ENCODE assay signal across 16 mouse cellular contexts in the genomic region with DNA sequence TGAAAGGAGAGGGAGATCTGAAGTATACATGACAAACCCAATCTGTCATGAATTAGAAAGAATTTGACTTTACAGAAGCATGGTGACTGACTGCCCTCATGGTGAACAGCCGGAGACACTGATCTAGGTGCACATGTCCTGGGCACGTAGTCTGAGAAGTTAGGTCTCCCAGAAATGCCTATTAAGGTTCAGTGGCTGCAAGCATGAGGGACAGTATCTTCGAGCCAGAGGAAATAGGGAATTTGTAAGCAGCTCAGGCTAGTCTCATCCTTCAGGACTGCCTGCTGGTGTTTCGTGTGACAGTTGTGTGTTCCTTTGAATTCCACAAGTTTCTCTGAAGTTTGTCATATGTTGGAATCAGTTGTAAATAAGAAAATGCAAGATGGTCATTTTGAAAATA.
A peak's percentile ranks its signal among the peaks of the same experiment; 100 is the strongest.
DNase-seq lines count a peak whose midpoint lies in the region; ATAC-seq and TF ChIP-seq lines count a peak whose summit lies in the region.
"Had no signal": no experiment of that assay in that cellular context is flagged by ENCODE, and none has a peak within 500 bp of the region (broad histone marks: within the 10 kb centered on the region; RNA-seq: fewer than 3 reads in every experiment).

No protein-coding gene starts in this region.

- no peaks in the 10 kb centered on the region for H3K79me2 ChIP-seq in liver, adult 2 months (ENCODE audit: control insufficient read depth, insufficient read depth, low read length)

- WGBS in heart, embryonic 16.5 days: 52% methylated on average over 4 of the region's 4 CpGs
- 70% methylated on average over 4 of the region's 4 CpGs for WGBS in liver, adult 2 months
- WGBS in liver, embryonic 12.5 days (ENCODE audit: insufficient replicate concordance): 55% methylated on average over 4 of the region's 4 CpGs
- 49% methylated on average over 4 of the region's 4 CpGs for WGBS in intestine, embryonic 16.5 days

- H3K9ac ChIP-seq in heart, embryonic 16.5 days (ENCODE audit: low read length): peak overlapping the region; percentile 33; the same call in 1 of the 2 replicates
- no peak overlapping the region for H3K9ac ChIP-seq in liver, adult 2 months (ENCODE audit: low read depth, low read length)
- no peak overlapping the region for H3K9ac ChIP-seq in liver, embryonic 12.5 days
- no peak overlapping the region for H3K9ac ChIP-seq in intestine, embryonic 16.5 days (ENCODE audit: low read depth, low read length)
- H3K9ac ChIP-seq: forebrain, embryonic 15.5 days; hindbrain, embryonic 12.5 days had no signal

- H3K36me3 ChIP-seq in heart, embryonic 16.5 days (ENCODE audit: control insufficient read depth, insufficient read depth): no peaks in the 10 kb centered on the region
- H3K36me3 ChIP-seq in liver, adult 2 months (ENCODE audit: control insufficient read depth, insufficient read depth, low read length): no peaks in the 10 kb centered on the region
- no peaks in the 10 kb centered on the region for H3K36me3 ChIP-seq in liver, embryonic 12.5 days
- no peaks in the 10 kb centered on the region for H3K36me3 ChIP-seq in intestine, embryonic 16.5 days (ENCODE audit: control insufficient read depth, insufficient read depth, low read length)
- H3K36me3 ChIP-seq: forebrain, embryonic 15.5 days; hindbrain, embryonic 12.5 days had no signal

- peak overlapping the region; percentile 71 for H3K27ac ChIP-seq in heart, embryonic 16.5 days (ENCODE audit: low read length)
- peak overlapping the region; percentile 34; the same call in 1 of the 2 replicates for H3K27ac ChIP-seq in liver, adult 2 months (replicated peaks; ENCODE audit: insufficient read depth, low read depth, low read length)
- no peak overlapping the region for H3K27ac ChIP-seq in liver, embryonic 12.5 days
- peak overlapping the region; percentile 80 for H3K27ac ChIP-seq in embryonic fibroblast, embryonic 13.5 days (ENCODE audit: insufficient read depth, low read length)
- peak overlapping the region; percentile 62 for H3K27ac ChIP-seq in intestine, embryonic 16.5 days (ENCODE audit: low read length)
- H3K27ac ChIP-seq: forebrain, embryonic 15.5 days; hindbrain, embryonic 12.5 days had no signal

- no peak overlapping the region for H3K4me2 ChIP-seq in heart, embryonic 16.5 days (ENCODE audit: low read depth, low read length)
- no peak overlapping the region for H3K4me2 ChIP-seq in liver, embryonic 12.5 days
- no peak overlapping the region for H3K4me2 ChIP-seq in intestine, embryonic 16.5 days (ENCODE audit: low read depth, low read length)
- H3K4me2 ChIP-seq: forebrain, embryonic 15.5 days; hindbrain, embryonic 12.5 days had no signal

- no peak for TF ChIP-seq POLR2A in liver, adult 2 months (IDR thresholded peaks at IDR 0.05; ENCODE audit: extremely low read depth, insufficient read depth, low read length)
- TF ChIP-seq POLR2A in embryonic fibroblast, embryonic 13.5 days (IDR thresholded peaks at IDR 0.05; ENCODE audit: low read depth, low read length): no peak

- H3K27me3 ChIP-seq in heart, embryonic 16.5 days (ENCODE audit: control insufficient read depth, insufficient read depth, low read length): no peaks in the 10 kb centered on the region
- no peaks in the 10 kb centered on the region for H3K27me3 ChIP-seq in liver, adult 2 months (ENCODE audit: control insufficient read depth, insufficient read depth, low read length)
- H3K27me3 ChIP-seq in liver, embryonic 12.5 days (replicated peaks): no peaks in the 10 kb centered on the region
- no peaks in the 10 kb centered on the region for H3K27me3 ChIP-seq in intestine, embryonic 16.5 days (replicated peaks; ENCODE audit: control insufficient read depth, insufficient read depth, low read length)
- H3K27me3 ChIP-seq: CH12.LX; forebrain, embryonic 15.5 days; hindbrain, embryonic 12.5 days had no signal

- no peak for TF ChIP-seq CTCF in liver, adult 2 months (IDR thresholded peaks at IDR 0.05; ENCODE audit: low read depth, low read length)
- TF ChIP-seq CTCF in embryonic fibroblast, embryonic 13.5 days (IDR thresholded peaks at IDR 0.05; ENCODE audit: borderline replicate concordance, insufficient read depth, low read length): no peak

- no peak overlapping the region for H3K4me3 ChIP-seq in heart, embryonic 16.5 days (ENCODE audit: low read length)
- H3K4me3 ChIP-seq in liver, adult 2 months (ENCODE audit: insufficient read depth, low read depth, low read length): no peak overlapping the region
- H3K4me3 ChIP-seq in liver, embryonic 12.5 days: no peak overlapping the region
- H3K4me3 ChIP-seq in embryonic fibroblast, embryonic 13.5 days (ENCODE audit: insufficient read depth, low read length): no peak overlapping the region
- H3K4me3 ChIP-seq in intestine, embryonic 16.5 days (ENCODE audit: low read length): no peak overlapping the region
- H3K4me3 ChIP-seq: forebrain, embryonic 15.5 days; hindbrain, embryonic 12.5 days had no signal

- ATAC-seq in heart, embryonic 16.5 days (replicated peaks; ENCODE audit: extremely low read depth, insufficient read depth, low FRiP score): no peak
- no peak for ATAC-seq in liver, embryonic 12.5 days
- peak; percentile 46 for ATAC-seq in intestine, embryonic 16.5 days
- ATAC-seq: activated CD4-positive, CD25-positive, alpha-beta regulatory T cell, adult 4 months; forebrain, embryonic 15.5 days had no signal

- no peak for DNase-seq in heart, postnatal 25 days (ENCODE audit: low spot score)
- DNase-seq in liver, adult 2 months (ENCODE audit: extremely low read depth, low read depth, low spot score): no peak
- DNase-seq in adipocyte (ENCODE audit: low spot score): no peak
- DNase-seq in urinary bladder, postnatal 36 days (ENCODE audit: low spot score in 2 of 2): no peak
- DNase-seq: cerebellum, adult 11-12 months; left cerebral cortex, postnatal 4 days; retina, postnatal 1 day; thymus, postnatal 4 days had no signal

- no peaks in the 10 kb centered on the region for H3K9me3 ChIP-seq in heart, embryonic 16.5 days (replicated peaks; ENCODE audit: control insufficient read depth, low read length)
- H3K9me3 ChIP-seq in liver, embryonic 12.5 days (replicated peaks): no peaks in the 10 kb centered on the region
- H3K9me3 ChIP-seq in intestine, embryonic 16.5 days (ENCODE audit: control insufficient read depth, low read length): no peaks in the 10 kb centered on the region
- H3K9me3 ChIP-seq: forebrain, embryonic 15.5 days; hindbrain, embryonic 12.5 days had no signal

- intact Hi-C loops in heart, postnatal 25 days (cut with DNase I): loop anchor here (2.0 kb wide), 1 partner anchor 23 kb away; no protein-coding TSS in a partner anchor

- peaks cover 38% of the 10 kb centered on the region for H3K4me1 ChIP-seq in heart, embryonic 16.5 days (ENCODE audit: control insufficient read depth, insufficient read depth, low read length)
- no peaks in the 10 kb centered on the region for H3K4me1 ChIP-seq in liver, adult 2 months (ENCODE audit: control insufficient read depth, insufficient read depth, low read length)
- H3K4me1 ChIP-seq in liver, embryonic 12.5 days: no peaks in the 10 kb centered on the region
- H3K4me1 ChIP-seq in embryonic fibroblast, embryonic 13.5 days (ENCODE audit: control insufficient read depth, insufficient read depth, low read length): peaks cover 8% of the 10 kb centered on the region
- H3K4me1 ChIP-seq in intestine, embryonic 16.5 days (ENCODE audit: control insufficient read depth, insufficient read depth, low read length): no peaks in the 10 kb centered on the region
